Mouse (Mus musculus) MEL (cell line): Measurements from ENCODE around the gene Nectin2.

ENCODE experiments used
- POLR2AphosphoS2 ChIP-seq: IDR thresholded peaks from 2 replicates; pipeline ENCODE4 v1.6.1; 2011; ENCODE audit warnings: low read length, improper control_type of control experiment
- TBP ChIP-seq: IDR thresholded peaks from 2 replicates; pipeline ENCODE4 v1.8.0; 2011; ENCODE audit warnings: low read depth, low read length, improper control_type of control experiment

DNA sequence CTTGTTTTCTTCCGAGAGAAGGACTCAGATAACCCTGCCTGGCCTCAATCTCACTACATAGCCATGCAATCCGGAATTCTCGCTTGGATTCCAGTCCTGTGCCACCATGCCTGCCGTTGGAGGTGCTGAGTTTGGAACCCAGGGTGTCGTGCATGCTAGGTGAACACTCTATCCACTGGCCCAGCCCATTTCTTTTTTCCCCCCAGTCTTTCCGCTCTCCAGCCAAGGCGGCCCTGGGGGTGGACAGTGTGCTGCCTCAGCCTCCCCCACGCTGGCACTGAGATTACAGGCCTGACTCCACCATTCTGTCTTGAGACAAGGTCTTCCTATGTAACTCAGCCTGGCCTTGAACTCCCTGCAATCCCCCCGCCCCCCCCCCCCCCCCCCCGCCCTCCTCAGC lies 4.3 kb downstream of the Nectin2 start:
- TF ChIP-seq TBP (no peak), POLR2AphosphoS2 (no peak)
